Mouse (Mus musculus) fibroblast of lung, adult 2 months (primary cell): ENCODE results near the gene Smap2.
"Not testable (repeated sequence)": the region's sequence is repeated elsewhere in the genome, so short reads cannot be mapped to it uniquely, and the experiment has no call there.

Experiments
- DNase-seq: peaks from one replicate; pipeline ENCODE4 v3.0.0-alpha.2; 2011; ENCODE audit warnings: low read depth

Smap2 gene

GRCm38 (mm10) chr4:121016928-121017657 lies at the start of gene Smap2:
Gene Smap2, minus strand, starts transcription at chr4:121017247.
- peak; percentile 85 for DNase-seq

DNA sequence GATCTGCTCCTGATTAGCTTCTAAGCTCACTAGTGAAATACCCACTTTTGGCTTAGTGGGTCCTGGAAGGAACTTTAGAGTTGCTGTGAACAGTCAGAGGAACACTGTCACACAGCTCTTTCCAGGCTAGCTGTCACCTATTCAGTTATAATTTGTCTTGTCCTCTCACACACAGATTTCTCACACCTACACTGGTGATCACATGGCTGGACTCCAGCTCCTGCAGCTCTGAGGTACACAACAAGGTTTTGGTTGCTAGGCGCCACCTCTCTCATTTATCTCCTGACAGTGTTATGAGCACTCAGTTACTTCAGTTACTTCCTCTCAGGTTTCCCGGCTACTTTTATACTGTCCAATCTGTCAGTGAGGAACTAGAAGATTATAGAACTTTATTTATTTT lies 48.3 kb upstream of the Smap2 start:
- no peak for DNase-seq

- DNase-seq, result not testable (repeated sequence)
These were observed 42.2 kb upstream of the Smap2 start for GRCm38 (mm10) chr4:121059218-121059617.

- DNase-seq, result no peak
These were observed 40.0 kb upstream of the Smap2 start for GRCm38 (mm10) chr4:121057032-121057431.

DNA sequence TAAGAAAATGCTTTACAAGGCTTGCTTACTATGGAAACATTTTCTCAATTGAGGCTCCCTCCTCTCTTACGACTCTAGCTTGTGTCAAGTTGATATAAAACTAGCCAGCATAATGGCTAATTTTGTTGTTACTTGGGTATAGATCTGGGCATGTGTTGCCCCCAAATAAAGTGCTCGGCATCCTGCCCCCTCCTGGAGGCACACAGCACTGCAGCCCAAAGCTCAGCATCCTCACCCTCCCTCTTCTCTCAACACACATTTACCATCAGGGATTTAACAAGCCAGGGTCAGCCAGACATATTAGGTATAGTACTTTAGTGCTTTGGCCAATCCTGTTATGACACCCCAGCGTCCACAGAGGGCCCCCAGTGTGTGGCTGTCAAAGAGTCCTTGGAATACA lies 39.3 kb upstream of the Smap2 start:
- DNase-seq, result no peak

DNA sequence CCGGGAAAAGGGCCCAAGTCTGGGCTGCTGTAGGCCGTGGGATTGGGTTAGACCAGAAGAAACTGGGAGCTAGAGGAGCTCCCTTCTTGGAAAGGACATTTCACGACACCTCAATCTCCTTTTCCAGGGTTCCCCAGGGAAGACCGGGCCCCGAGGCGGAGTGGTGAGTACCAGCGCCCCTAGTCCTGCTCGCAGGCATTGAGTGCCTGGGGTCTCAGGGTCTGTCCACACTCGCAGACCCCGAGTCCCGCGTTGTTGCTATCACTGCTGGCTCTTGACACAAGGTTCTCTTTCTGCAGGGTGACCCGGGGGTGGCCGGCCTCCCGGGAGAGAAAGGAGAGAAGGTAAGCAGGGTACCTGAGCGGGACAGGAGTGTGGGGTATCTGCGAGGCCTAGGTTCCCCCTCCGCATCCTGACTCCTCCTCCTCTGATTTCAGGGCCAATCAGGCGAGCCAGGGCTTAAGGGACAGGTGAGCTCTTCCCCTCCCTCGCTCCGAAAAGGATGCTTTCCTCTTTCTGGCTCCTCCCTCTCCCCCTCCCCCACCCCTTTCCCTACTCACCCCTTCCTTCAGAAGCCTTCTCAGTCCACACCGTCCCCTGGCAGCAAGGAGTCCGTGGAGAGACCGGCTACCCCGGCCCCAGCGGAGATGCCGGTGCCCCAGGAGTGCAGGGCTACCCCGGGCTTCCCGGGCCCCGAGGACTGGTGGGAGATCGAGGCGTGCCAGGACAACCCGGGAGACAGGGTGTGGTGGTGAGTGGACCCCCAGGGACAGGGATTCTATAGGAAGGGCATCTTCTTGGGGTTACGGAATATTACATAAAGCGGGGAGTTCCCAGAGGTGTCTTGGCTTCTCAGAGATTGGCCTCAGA lies 35.6 kb upstream of the Smap2 start:
- DNase-seq, result no peak

GRCm38 (mm10) chr4:121051863-121052262 lies 34.8 kb upstream of the Smap2 start:
- no peak for DNase-seq

GRCm38 (mm10) chr4:121042946-121043345 lies 25.9 kb upstream of the Smap2 start:
- DNase-seq, result no peak

GRCm38 (mm10) chr4:121042472-121042871 lies 25.4 kb upstream of the Smap2 start:
- DNase-seq, result no peak

- peak; percentile 40 for DNase-seq
These were observed 24.0 kb upstream of the Smap2 start for GRCm38 (mm10) chr4:121040897-121041671.

DNA sequence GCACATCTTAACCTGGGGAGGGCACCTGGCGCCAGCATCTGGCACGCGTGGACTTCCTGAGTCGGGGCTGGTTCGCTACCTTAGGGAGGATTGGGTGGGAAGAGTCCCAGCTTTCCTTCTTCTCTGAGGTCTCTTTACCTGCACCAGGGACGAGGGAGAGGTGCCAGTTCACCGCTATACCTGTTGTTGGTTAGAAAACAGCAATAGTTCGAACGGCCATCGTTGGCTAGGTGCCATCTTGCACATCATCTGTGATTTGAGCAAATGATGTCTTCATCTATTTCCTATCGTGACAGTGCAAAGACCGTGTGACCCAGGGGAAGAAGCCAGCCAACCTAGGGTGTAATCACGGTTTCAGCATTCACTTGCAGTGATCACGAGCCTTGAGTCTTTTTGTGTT lies 23.3 kb upstream of the Smap2 start:
- DNase-seq, result no peak

DNA sequence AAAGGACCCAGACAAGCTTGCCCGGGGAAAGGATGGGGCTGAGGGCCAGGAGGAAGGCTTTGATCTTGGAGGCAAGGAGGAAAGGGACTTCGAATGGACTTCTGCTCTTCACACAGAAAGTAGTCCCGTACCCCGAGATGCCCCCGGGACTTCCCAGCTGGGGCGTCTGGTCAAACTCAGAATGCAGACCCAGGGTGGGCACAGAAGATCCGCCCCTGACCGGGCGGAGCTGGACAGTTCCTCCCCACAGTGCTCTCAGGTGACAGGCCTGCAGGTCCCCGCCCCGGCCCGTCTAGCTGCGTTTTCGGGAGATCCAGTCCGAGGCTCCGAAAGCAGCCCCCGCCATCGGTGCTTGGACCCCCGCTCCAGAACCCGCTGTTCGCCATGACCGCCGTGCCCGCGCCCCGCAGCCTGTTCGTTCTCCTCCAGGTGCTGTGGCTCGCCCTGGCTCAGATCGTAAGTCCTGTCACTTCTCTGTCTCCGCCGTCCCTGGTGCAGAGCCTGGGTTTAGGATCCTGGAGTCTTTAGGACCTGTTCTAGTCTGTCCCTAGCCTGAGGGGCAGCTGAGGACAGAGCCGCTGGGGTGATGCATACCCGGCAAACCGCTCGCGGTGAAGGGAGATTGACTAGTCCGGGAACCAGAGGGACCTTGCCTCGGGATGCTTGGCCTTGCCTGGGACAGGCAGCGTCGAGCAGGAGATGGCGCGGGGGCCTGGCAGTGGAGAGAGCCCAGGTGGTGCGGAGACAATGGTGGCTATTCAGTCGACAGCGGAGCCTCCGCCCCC lies 22.5 kb upstream of the Smap2 start, which contains the start of gene Col9a2:
Gene Col9a2, plus strand, starts transcription at position 55 of the 785 bp plus-strand sequence.
- DNase-seq, result no peak

DNA sequence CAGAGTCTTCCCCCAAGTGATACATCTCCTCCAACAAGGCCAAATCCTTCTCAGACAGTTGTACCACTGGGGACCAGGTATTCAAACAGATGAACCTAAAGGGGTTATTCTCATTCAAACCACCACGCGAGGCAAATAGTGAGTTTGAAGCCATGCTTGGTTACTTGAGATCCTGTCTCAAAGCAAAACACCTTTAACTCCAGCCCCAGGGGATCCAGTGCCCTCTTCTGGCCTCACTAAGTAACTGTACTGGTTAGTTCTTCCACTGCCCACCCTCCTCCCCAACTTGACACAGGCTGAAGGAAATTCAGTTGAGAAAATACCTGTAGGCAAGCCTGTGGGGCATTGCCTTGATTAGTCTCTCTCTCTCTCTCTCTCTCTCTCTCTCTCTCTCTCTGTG lies 16.0 kb upstream of the Smap2 start:
- no peak for DNase-seq

- no peak for DNase-seq
These were observed 14.4 kb upstream of the Smap2 start for GRCm38 (mm10) chr4:121031440-121031839.

GRCm38 (mm10) chr4:121029632-121030031 lies 12.6 kb upstream of the Smap2 start:
- no peak for DNase-seq

DNA sequence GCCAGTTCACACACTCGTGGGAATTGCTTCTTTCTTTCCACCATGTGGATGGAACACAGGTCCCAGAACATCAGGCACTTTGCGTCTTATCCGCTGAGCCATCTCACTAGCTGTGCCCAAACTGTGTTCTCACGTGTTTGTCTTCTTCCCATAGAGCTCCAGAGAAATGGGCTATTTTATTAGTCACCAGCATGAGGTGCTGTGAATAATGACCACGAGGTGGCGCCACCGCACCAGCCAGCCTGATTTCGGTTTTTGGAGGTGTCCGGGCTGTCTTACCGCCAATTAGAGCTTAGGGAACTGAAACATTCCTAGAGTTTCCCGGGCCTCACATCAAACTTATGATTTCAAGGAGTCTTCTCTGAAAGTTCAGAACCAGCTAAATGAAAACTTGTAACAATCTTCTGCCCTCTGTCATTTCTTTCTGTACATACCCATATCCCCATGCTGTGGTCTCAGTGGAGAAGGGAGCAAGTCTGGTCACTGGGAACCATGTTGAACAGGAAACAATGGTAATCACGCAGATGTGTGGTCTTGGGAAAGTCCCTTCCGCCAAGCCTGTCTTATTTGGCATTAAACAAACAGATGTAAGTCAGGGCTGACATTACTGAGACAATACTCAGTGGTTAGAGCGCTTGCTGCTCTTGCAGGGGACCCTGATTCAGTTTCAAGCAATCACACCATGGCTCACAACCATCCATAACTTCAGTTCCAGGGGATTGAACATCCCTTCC lies 11.8 kb upstream of the Smap2 start:
- peak; percentile 27 for DNase-seq

DNA sequence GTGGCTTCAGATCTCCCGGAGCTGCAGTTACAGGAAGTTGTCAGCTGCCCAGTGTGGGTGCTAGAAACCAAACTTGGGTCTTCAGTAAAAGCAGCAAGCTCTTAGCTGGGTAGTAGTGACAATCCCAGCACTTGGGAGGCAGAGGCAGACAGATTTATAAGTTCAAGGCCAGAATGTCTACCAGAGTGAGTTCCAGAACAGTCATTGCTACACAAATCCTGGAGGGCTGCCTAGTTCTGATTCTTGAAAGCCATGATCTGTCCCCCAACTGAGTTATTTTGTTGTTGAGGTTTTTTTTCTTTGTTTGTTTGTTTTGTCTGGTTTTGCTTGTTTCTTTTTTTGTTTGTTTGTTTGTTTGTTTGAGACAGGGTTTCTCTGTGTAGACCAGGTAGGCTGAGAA lies 11.1 kb upstream of the Smap2 start:
- no peak for DNase-seq

- no peak for DNase-seq
These were observed 8.6 kb upstream of the Smap2 start for GRCm38 (mm10) chr4:121025681-121026080.

GRCm38 (mm10) chr4:121023941-121024340 lies 6.9 kb upstream of the Smap2 start:
- DNase-seq, result peak; percentile 78

GRCm38 (mm10) chr4:121023464-121023863 lies 6.4 kb upstream of the Smap2 start:
- DNase-seq, result no peak

DNA sequence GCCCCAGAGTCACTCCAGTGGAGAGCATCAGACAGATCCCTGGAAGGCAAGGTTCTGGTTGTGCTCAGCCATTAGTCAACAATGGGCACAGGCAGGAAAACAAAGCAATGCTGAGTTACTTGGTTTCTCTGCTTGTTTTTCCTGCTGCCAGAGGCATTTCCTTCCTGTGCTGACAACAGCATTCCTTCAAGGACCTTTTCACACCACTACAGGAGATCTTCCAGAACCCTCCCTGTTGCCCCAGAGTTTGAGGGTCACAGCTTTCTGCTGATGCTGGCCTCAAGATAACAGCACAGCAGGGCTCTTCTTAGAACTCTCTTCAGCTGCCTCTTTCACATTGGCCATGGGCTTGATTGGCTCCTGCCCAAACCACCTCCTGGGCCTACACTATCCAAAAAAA lies 4.9 kb upstream of the Smap2 start:
- no peak for DNase-seq
